Mouse (Mus musculus): ENCODE measurements around the gene Nsun4. TPM values are rescaled to one million over a fixed set of nuclear protein-coding genes. Genes with fewer than 3 reads are reported as not detected.

The Nsun4 gene
- total RNA-seq, 2 experiments from 2014 or later, result 8.8 to 10.8 TPM

DNA sequence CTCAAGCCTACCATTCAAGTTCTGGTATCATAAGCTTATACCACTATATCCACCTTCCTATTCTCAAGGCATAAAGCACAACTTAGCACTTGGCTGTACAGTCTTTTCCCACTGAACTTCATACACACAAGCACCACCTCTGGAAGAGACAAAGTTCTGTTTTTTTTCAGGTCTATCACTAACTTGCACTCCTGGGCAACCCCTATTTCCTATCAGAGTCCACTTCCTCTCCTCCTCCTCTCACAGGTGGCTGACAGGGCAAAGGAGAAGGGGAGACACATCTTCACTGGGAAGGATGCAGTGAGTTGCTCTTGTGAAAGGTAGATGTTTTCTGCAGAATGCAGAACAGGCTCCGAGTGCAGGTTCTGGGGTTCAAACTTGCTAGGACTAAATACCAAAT, 6.0 kb downstream of the Nsun4 start:
- no peak for DNase-seq

DNA sequence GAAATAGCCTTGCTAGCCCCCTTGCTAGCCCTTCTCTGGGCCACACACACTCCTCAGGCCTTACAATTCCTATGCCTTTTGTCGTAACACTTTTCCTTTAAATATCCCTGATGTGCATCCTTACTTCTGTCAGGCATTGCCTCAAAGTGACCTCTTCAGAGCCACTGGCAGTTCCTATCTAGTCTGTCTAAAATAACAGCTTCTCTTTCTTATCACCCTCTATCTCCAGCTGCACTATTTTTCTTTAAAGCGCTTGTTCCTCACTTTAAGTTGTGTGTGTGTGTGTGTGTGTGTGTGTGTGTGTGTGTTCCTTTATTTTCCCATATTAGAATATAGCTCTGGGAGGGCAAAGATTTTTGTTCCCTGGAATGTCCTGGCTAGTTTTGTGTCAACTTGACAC, 7.1 kb downstream of the Nsun4 start:
- DNase-seq, result no peak

DNA sequence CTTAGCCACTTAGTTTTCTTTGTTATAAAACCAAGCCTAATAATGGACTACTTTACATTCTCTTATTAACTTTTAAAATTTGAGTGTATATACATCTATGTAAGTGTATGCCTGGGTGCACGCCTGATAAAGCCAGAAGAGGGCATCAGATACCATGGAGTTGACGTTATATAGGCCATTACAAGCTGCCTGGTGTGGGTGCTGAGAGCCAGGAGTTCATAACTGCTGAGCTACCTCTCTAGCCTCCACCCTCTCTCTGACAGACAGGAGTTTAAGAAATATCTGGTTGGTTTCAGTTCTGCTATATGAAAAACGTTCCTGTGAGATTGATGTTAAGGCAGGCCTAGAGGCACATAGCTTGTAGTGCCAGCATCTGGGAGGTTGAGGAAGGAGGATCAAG, 11.5 kb downstream of the Nsun4 start:
- DNase-seq, result no peak

DNA sequence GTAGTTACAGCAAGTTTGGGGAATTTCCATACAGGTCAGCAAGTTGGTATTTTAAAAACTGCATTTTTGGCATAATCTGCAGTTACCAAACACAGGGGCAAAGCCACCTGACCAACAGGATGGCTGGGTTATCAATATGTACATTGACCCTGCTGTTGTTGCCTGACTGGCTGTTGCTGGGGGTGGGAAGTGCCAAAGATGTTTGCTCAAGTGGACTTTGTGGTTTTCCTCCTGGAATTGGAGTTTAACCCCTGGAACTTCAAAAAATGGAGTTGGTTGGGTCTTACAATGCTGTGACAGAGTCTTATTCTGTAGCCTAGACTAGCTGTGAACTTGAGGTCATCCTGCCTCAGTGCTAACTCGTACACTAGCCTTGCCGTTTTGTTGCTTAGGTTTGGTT, 13.2 kb downstream of the Nsun4 start:
- DNase-seq, result no peak

DNA sequence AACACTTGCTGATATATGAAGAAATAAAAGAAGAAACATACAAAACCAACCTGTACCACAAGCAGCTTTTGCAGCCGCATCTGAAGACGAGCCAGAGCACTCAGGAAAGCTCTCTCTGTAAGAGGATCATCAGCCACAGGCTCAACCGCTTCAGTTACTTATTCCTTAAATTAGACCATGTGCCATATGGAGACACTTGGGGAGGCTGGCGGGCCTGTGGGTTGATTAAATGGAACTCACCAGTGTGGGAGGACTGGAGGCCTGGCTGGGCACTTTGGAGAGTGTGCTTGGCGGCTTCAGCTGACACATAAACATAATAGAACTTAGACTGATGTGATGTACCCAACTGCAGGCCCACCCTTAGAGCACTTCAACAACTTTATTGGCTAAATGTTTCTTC, 20.3 kb downstream of the Nsun4 start:
- no peak for DNase-seq

DNA sequence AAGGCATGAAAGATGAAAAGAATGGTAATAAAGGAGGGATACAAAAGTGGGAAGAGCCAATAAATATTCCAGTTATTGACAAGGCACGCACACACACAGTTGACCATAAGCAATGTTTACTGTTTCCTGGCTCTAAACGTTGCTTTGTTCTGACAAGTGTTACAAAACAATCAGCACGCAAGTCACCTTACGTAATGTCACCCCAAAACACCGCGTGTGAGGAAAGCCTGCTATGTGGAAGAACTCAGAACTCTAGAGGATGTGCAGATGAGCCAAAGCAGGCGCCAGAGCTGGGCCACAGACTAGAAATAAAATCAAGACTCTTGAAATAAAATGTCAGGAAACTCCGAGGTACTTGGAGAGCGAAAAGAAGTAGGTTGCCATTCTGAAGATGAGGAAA, 20.8 kb downstream of the Nsun4 start:
- no peak for DNase-seq

DNA sequence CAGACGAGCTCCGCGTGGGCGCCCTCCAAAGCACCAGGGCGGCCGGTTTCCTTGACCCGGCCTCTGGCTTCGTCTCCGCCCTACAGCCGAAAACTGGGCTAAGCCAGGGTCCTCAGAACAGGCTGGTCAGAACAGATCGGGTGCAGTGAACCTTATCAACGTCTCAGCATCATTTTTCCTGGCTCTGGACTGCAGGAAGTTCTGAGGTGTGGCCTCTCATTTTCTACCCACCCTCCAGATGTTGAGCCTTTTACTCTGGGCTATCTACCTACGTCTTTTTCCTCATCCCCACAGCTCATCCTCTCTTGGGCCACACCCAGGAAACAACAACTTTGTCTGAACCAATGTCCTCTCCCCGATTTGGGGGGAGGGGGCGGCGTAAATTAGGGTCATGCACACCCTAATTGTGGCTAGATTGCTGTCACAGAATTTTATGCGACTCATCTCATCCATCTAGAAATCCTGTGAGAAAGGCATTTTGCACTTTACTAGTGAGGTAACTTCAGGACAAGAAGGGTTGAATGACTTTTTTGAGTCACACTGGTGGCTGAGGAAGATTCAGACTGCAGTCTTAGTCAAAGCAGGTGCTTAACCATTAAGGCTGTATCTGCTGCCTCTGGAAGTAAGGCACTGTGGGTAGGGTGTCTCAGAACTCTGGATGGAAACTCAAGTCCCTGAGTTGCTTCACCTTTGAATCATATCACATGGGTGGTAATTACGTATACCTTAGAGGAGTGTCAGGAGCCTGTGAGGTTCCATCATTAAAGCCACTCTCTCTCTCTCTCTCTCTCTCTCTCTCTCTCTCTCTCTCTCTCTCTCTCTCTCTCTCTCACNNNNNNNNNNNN, 35.6 kb downstream of the Nsun4 start, which contains the start of gene Faah:
Gene Faah (minus strand): TSS at position 25 of the 845 bp plus-strand sequence.
- DNase-seq, result no peak

DNA sequence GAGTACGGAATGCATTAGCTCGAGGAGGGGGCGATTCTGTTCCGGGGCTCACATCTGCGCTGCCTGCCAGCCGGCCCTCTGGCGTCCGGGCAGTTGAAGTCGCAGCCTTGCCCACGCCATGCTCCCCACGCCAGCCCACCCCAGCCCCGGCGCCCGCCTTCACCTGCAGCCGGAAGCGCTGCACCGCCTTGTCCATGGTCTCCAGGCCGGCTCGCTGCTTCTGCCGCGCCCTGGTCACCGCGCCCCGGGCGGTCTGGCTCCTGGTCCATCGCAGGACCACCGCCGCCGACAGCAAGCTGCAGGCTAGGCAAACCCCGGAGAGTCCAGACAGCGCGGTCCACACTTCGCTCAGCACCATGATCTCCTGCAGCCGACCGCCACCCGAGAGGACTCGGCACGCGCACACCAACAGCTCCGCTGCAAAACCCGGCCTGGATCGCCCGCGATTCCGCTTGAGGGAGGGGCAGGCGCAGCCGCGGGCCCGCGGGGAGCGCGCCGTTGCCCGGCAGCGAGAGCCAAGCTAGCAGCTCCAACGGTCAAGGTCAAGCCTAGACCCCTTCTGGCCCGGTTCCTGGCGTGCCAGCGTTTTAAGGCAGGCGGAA, 36.3 kb downstream of the Nsun4 start:
- peak; percentile 75 to 80 for DNase-seq

DNA sequence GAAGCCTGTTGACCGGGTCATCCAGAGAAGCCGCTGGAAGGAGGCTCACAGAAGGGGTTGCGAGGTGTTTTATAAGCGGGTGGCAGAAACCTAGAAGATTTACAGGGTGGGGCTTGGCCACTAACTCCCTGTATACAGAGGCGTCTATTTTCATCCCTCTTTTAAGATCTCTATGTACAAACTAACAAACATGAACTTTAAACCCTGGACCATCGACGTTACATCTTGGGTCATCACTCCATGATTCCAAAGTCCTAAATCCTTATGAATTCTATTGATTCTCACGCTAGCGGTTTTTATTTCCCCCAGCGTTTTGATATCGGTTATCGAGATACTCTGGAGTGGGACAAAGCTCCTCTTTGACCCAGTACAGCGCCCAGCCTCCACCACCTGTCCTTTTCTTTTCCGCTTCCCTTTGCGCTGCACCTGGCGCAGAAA, 36.8 kb downstream of the Nsun4 start:
- no peak for DNase-seq

DNA sequence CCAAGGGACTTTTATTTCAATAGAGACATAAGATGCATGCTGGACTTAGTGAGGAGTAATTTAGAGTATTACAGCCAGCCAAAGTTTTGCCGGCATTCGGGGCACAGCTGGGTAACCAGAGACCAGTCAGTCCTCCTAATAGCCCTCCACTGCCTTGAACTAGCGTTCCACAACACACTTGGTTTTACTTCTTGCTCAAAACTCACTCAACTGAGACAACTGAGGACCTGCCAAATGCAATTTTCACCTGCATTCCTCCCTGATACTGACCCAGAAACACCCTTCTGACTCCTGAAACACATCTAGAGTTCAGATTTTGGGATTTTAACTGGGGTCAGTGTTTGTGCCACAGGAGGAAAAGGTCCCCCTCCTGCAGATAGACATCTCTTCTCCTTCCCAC, 37.3 kb downstream of the Nsun4 start:
- DNase-seq, result no peak

DNA sequence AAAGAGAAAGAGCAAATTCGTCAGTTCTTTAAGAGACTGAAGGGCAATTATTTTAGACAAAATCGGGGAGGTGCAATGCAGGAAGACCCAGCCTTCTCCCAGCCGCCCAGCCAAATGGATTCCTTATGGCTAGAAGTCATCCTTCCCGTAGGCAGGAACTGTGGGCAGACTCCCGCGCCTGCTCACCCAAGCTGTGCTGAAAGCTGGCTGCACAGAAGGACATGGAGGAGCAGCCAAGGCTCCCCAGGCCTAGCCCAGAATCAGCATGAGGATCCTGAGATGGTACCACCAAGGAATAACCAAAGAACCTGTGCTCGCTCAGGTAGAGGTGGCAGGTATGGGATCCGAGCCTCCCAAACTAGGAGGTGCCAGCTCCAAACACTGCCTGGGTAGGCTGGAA, 37.7 kb downstream of the Nsun4 start:
- DNase-seq, result peak; percentile 71 to 73

DNA sequence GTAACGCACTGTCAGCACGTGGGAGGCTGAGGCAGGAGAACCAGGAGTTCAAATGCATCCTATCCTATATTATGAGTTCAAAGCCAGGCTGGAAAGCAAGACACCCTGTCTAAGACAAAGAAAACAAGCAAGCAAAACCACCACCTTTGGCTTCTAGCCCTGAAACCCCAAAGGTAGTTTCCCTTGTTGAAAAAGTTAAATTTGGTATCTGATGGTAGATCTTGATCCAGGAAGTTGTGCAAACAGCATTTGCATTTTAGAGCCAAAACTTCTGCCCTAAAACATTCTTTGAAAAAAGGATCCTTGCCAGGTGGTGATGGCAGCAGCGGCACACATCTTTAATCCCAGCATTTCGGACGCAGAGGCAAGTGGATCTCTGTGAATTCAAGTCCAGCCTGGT, 38.2 kb downstream of the Nsun4 start:
- no peak for DNase-seq

DNA sequence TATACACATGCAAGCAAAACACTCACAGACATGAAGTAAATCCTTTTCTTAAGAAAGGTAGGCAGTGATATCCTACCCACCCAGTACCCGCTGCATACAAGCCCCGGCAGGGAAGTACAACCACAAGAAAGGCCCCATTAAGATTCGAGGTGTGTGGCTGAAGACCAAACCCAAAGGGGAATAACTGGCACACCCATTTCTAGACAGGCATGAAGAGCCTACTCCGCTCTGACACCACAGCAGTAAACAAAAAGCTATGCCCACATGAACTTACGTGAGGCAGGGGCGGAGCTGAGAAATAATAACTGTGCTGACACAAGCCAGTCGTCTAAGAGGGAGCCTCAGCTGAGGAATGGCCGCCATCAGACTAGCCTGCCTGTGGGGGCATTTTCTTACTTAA, 43.5 kb downstream of the Nsun4 start:
- DNase-seq, result no peak

DNA sequence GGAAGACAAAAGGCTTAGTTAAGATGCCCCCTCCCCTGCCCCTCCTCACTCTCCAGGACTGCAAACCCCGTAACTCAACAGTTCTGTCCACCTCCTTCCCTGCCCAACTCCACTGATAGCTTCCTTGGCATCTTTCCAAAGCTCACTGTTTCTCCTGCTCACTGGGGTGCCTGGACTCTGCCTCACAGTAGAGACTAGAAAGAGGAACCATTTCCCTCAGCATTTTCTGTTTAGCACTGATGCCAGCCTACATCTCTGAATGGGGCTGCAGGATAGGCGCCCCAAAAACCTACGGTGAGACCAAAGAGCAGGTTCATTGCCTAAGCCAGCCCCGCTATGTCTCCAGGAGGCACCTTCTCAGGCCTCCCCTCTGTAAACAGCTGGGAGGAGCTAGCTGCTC, 52.5 kb downstream of the Nsun4 start:
- DNase-seq, result no peak

DNA sequence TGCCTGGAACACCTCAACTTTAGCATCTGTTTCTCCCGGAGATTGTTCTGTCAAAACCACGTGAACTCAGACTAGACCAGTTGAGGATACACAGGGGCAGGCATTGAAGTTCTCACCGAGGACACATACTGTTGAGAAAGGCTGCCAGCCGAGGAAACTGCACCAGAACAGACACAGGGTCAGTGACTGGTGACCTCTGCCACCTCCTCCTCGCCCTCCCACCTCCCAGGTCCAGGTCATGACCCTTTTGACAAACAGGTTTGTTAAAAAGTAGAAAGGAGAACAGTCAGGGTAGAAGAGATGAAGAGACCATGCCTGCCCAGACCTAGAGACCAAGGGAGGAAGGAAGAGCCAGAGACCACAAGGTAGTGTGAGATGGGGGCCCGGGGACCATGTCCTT, 53.0 kb downstream of the Nsun4 start:
- no peak for DNase-seq

DNA sequence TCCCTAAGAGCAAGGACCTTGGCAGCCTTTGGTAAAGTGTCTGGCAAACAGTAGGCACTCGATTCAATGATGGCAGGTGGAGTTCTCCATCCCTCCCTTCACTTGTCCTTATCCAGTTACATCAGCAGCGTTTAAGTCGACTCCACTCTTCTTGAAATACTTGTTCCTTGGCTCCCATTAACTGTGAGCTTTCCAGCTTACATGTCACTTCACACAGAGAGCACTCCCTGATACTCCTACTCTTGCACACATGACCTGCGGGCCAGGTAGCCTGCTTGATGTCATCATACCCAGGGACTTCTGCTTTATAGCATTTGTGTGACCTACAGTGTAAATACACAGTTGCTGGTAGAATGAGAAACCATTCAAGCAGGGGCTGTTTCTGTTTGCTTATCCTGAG, 56.9 kb downstream of the Nsun4 start:
- DNase-seq, result no peak

DNA sequence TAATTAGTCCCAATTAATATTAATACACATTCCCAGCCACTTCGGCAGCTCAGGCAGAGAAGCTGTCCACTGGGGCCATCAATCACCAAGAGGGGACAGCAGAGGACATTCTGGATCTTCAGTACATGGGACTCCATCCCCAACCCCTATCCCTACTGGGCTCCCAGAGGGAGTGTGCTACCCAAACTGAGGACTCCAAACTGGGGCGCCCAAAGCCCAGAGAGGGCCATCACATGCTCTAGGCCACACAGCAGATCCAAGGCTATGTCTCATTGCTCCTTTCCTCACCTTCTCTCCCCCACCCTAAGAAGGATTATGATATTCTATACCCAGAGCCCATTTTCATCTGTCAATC, 58.3 kb downstream of the Nsun4 start:
- no peak for DNase-seq

DNA sequence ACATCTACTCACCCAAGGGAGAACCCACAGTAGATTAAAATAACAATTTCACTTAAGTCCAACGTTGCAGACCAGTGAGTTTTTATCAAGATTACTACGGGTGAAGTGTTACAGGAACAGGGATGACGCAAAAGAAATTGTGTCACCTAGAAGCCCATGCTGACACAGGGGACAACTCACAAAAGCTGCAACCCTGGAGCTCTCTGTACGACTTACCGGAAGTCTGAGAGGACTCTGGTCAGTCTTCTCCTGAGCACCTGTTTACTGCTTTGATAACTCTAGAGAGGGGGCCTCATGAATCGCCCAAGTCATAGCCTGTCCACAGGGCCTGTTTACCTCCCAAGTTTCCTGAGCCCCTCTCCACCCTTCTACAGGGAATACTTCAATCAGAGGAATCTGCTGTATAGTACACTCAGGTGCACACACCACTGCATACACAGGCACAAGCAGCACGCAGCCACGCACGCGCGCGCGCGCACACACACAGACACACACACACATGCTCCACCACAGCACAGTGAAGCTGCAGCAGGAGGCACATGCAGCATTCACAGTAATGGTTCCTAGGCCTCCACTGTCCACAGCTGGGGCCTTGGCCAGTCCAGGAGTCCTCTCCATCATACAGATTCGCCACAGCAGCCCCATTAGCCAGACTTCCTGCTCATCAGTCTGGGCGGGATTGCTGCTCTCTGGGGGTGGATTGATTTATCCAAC, 58.9 kb downstream of the Nsun4 start:
- no peak for DNase-seq

DNA sequence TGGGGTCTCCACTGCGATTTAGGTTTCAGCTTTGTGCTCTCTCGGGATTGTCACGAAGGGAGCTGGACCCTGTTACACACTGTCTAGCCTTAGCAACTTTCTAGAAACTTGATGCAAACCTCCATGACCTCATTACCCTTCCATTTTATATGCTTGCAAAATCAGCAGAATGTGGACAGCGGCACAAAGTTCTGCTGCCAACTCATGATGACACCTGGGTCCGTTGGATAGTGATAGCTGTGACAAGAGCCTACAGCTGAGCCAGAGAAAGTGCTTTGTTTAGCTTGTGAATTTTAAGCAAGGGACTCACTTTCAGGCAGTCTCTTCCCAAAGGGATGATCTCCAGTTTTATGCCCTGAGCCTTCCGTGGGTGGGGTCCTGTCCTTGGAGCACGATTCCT, 64.3 kb downstream of the Nsun4 start:
- no peak for DNase-seq

DNA sequence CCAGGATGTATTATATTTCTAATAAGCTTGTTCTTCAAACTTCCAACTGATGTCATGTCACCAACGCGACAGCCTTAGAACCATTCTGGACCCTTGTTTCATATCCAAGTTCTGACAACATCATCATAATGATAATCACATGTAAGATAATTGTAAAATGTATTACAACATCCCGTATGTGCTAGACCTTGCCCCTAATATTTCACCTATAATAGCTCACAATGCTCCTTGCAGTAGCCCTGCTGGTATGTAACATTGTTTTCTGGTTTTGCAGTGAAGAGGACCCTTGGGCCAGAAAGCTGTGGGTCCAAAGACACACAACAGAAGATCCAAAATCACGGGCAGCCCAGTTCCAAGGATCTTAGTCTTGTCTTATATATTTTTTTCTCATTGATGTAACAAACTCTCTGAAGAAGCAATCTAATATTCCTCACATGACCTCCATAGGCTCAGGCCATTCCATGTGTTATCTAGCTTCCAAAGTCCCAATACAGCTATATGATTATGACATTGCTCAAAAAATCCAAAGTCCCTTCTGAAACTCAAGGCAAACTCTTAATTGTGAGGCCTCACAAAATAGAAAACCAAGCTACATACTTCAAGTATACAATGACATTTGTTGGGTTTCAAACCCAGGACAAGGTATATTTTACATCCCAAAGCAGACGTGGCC, 65.7 kb downstream of the Nsun4 start:
- DNase-seq, result no peak

DNA sequence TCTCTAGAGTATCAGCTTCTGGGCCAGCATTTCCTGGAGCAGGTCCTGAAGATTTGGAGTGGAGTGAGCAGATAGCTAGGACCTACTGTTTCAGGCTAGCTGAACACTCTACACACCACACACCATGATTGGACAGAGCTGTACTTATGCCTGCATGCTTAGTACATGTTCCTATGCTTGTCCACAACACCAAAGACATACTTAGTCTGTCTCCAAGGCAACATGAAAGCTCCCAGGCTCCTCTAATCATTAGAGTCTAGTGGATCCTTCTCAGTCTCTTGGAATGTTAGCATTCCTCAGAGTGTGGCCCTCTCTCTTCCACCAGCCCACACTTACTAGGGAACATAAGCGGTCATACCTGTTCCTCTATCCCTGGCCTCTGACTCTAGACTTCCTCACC, 66.2 kb downstream of the Nsun4 start:
- no peak for DNase-seq

DNA sequence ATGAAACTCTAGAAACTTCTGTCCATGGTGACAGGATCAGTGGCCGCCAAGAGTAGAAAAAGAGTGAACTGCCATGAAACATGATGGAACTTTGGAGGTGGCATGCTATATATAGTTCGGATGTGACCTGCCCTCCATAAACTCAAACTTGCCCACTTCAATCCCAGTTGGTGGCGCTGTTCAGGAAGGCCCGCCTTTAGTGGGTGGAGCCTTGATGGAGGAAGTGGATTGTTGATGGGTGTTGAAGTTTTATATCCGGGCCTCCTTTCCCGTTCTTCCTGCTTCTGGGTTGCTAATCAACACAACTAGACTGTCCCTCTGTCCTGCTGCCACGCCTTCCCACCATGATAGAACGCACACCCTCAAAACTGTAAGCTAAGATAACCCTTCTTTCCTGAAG, 68.7 kb downstream of the Nsun4 start:
- DNase-seq, result no peak

DNA sequence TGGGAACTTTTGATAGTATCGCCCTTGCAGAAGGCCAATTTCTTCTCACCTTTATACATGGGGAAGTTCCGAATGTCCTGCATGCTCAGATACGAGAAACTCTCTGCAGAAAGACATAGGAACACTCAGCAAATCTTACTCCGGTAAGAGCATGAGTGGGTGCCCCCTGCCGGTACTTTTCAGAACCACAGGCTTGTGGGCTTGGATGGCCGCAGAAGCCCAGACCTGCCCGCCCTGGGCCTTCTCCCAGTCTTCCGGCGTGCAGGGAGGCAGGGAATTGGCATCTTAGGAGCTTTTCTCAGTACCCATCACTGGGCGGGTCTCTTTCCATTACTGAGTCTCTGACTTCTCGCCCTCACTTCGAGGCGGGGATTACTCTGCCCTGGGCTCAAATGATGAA, 69.6 kb downstream of the Nsun4 start:
- peak; percentile 72 to 82 for DNase-seq

Measured in layer of hippocampus, postnatal 36 days (tissue).